Mouse (Mus musculus): Measurements from ENCODE around the gene Tmem63a.

GRCm38 (mm10) chr1:181008266-181008665 lies 66.1 kb downstream of the Tmem63a start:
- TF ChIP-seq MAZ (IDR thresholded peaks at IDR 0.05; ENCODE audit: low read depth, low read length): no peak
- no peak for TF ChIP-seq SIN3A (IDR thresholded peaks at IDR 0.05; ENCODE audit: low read length)
- TF ChIP-seq CHD2 (IDR thresholded peaks at IDR 0.05; ENCODE audit: low read length): no peak
- no peak for TF ChIP-seq NRF1 (IDR thresholded peaks at IDR 0.05; ENCODE audit: low read depth, low read length)
- no peak for TF ChIP-seq POLR2A (IDR thresholded peaks at IDR 0.05; ENCODE audit: low read depth, low read length)
- no peak for TF ChIP-seq RAD21 (IDR thresholded peaks at IDR 0.05; ENCODE audit: low read depth, low read length)
- TF ChIP-seq USF2 (conservative IDR thresholded peaks at IDR 0.05; ENCODE audit: low read depth, low read length): no peak
- TF ChIP-seq CTCF (conservative IDR thresholded peaks at IDR 0.05 in 1 of 2, IDR thresholded peaks at IDR 0.05 in 1 of 2; ENCODE audit: low read depth in 2 of 2, low read length in 2 of 2): no peak
- TF ChIP-seq E2F4 (IDR thresholded peaks at IDR 0.05; ENCODE audit: insufficient replicate concordance, low read depth, low read length): no peak
- TF ChIP-seq TCF12 (IDR thresholded peaks at IDR 0.05; ENCODE audit: low read depth, low read length): no peak
